Mouse (Mus musculus) megakaryocyte, embryonic 14.5 days (primary cell): Measurements from ENCODE around the gene Lhx2.

ENCODE experiments used
- FLI1 ChIP-seq: IDR thresholded peaks from 2 replicates; pipeline ENCODE4 v1.6.1; 2012; ENCODE audit warnings: low read length, inconsistent platforms, mixed read lengths
- GATA1 ChIP-seq: IDR thresholded peaks from 3 replicates; pipeline ENCODE4 v1.6.1; 2012; ENCODE audit warnings: mixed read lengths, low read length, inconsistent platforms, borderline replicate concordance

DNA sequence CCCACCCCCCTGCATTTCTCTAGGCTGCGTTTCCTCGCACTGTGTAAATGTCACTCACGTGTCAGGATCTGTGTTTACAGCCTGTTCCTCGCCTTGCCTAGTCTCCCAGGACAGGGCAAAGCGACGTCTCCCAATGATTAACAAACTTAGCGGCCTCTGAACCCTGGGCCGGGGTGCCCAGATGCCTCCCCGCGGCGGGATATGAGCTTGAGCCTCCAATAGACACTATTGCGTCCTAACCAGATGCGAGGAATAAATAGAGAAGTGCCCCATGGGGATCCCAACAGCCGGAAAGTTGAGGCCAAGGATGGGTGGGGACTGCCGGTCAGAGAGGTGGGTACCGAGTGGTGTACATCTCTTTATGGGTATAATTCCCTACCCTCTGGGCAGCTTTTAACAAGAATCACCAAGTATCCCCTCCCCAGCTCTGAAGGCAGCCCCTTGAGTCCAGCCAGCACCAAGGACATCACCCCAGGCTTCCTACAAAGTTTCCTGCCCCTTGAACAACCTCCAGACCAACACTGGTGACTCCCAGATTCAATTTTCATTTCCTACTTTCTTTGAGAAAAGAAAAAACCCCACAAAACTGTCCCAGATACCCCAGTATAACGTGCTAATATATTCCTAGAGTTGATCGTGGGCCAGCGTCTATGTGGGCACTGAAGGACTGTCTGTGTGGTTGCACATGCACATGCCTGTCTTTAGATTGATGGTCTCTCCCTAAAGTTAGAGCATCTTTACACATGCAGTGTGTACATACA is 9.8 kb downstream of the Lhx2 start:
- no peak for TF ChIP-seq GATA1
- TF ChIP-seq FLI1, result no peak
